Mouse (Mus musculus) 3T3-L1 (cell line): ENCODE measurements around the gene Abtb2.

ENCODE experiments used
- DNase-seq: peaks from one replicate; pipeline ENCODE4 v3.0.0-alpha.2; 2015; ENCODE audit warnings: low read depth, low spot score

The Abtb2 gene

DNA sequence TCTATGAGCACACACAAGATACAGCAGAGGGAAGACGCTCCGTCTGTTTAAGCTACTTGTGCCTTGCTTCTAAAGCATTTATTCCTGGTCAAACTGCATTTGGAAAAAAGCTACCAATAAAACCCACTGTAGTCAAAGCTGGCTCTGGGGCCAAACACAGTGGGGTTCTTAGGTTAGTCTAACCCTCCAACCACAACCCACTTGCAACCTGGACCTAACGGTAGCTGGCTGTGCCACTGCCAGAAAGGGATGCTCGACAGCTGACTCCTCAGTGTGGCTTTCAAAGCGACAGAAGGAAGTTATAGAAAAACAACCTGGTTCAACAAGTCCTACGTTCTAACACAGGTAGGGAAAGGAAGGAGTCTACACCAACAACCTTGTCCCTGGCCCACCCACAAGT, 165.3 kb downstream of the Abtb2 start:
- DNase-seq, result no peak

DNA sequence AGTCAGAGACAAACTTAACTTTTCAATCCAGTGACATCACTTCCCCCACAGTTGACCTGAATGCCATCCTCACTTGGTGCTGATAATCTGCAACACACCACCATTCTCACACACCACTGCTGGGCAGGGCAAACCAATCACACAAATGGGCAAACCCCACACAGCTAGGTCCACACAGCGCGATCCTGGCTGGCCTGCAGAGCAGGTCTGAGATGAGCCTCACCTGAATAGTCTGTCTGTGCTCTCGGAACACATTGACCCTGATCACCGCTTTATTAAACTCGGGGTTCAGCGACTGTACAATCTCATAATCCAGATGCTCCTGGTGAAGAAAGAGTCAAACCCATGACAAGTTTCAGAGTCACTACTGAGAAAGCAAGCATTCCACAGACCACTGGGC, 176.7 kb downstream of the Abtb2 start:
- DNase-seq, result no peak

DNA sequence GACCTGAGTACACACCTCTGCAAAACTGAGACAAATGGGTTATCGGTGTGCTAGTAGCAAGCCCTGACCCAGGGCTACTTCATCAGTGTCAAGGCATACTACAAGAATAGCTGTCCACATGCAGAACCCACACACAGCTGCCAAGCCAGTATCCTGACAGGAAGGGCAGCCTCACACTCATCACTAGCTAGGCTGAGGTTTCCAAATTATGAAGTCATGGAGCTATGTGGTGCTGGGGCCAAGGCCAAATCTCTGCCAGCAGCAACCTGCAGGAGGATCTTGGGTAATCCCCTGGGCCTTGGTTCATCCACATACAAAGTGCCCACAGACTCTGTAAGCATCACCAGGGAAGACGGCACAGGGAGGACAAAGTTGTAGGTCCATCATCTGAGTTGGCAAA, 177.4 kb downstream of the Abtb2 start:
- DNase-seq, result peak; percentile 40

DNA sequence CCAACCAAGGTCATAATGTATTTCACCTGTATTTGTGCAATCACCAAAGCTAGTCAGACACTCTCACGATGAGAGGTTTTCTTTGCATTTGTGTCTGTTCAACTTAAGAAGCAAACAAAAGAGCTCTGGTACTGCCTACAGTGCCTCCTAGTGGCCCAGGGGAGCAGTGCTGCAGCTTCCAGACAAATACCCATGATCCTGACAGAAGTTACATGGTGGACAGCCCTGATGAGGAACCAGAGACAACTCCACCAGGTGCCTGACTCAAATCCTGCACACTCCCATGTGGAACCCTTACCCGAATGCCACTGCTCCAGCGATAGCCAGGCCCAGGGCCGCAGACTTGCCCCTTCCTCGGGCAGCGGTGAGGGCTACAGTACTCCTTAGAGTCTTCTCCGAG, 177.9 kb downstream of the Abtb2 start:
- peak; percentile 85 for DNase-seq

DNA sequence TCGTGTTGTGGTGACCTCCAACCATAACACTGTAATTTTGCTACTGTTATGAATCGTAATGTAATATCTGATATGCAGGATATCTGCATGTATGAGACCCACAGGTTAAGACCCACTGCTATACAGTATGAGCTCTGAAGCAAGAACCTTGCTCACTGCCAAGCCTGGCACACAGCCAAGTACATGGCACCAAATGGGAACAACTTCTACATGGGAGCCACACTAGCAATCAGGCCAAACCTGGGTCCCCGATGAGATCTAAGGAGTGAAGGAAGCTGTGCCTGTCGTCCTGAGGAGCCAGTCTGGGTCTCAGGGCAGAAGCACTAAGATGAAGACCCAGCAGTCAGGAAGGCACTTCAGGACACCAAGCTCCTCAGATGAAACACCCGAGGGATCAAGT, 179.4 kb downstream of the Abtb2 start:
- no peak for DNase-seq

GRCm38 (mm10) chr2:103746096-103746495, 180.0 kb downstream of the Abtb2 start:
- no peak for DNase-seq

GRCm38 (mm10) chr2:103746761-103747160, 180.7 kb downstream of the Abtb2 start:
- DNase-seq, result no peak

DNA sequence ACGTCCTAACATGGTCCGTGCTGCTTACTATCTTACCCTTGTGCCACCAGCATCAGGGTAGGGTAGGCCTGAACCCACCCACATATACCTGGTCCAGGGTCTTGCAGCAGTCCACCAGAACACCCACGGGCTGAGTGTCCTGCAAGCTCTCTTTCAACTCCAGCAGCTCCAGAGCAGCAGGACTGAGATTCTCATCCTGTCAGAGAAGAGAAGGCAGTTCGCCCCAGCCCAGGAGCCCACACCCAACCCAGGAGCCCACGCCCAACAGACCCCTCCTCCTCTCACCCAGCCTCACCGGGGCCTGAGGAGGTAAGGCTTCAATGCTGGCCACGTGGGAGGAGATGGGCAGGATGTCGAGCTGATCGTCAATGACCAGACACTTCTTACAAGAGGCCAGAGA, 181.8 kb downstream of the Abtb2 start:
- no peak for DNase-seq

DNA sequence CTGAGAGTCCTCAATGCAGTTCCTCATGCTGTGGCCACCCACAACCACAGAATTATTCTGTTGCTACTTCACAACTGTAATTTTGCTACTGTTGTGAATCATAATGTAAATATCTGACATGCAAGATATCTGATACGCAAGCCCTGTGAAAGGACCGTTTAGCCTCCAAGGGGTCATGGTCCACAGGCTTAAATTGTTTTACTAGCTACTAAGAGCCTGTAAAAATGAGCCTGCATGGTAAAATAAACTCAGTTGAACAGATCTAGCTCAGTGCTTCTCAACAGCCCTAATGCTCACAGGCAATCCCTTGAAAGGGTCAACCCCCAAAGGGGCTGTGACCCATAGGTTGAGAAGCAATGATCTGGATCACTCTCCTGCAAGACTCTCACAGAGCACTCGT, 183.0 kb downstream of the Abtb2 start:
- no peak for DNase-seq

- DNase-seq, result no peak
Measured at GRCm38 (mm10) chr2:103751771-103752170, 185.7 kb downstream of the Abtb2 start.

GRCm38 (mm10) chr2:103754614-103755013, 188.5 kb downstream of the Abtb2 start:
- no peak for DNase-seq

- DNase-seq, result no peak
Measured at GRCm38 (mm10) chr2:103755458-103756085, 189.5 kb downstream of the Abtb2 start.

GRCm38 (mm10) chr2:103760421-103760820, 194.3 kb downstream of the Abtb2 start:
- peak; percentile 54 for DNase-seq

DNA sequence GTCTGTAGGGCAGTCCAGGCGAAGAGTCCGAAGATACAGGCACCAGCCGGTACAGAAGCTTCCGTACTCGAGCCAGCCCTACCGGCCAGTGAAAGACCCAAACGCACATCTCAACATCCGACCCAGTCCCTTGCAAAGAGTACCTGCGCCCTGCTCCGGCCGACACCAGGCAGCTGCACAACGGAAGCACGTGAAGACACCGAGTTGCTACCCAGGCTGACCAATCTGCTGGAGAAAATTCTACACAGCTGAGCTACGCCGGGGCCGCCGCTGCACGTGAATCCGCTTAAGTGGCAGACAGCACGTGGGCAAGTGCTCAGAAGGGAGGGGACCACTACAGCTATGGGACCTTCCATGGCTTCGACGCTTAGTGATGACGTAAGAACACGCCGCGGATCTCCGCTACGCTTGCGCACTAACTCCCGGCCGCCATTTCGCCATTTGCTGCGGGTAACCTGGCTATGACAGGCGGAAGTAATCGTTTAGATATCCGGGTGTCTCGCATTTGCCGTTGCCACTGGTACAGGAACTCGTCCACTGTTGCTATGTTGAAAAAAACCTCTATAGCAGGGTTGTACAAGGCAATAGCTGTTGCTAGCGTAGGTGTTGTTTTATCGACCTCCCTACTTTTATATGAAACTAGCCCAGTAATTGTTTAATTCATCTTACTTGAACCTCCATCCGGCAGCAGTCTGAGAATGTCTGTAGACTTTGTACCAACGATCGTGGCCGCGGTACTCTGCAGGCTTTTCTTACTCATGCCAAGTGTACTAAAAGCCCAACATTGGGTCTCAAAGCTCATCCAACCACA, 195.0 kb downstream of the Abtb2 start, which contains the start of gene Nat10:
TSS of gene Nat10 (minus strand) at position 365 of the 811 bp plus-strand sequence.
- DNase-seq, result peak; percentile 99

DNA sequence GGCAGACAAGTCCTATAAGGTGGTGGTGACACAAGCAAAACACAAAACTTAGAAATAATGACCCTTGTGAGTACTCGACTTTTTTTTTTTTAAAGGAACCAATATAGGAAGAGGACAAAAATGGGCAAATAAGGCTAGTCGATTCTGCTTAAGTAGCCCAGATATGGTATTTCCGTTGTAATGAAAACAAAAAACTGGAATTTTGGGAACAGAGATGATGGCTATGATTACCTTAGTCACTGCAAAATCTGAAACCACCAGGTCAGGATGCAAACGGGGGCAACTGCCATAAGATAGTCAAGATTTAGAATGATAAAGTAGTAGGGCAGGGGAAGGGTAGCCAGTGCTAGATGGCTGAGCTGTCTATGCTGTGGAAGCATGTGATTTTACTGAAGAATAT, 195.9 kb downstream of the Abtb2 start:
- peak; percentile 44 for DNase-seq

- DNase-seq, result no peak
Measured at GRCm38 (mm10) chr2:103762492-103762891, 196.4 kb downstream of the Abtb2 start.
